Mouse (Mus musculus): ENCODE data around the gene Scgb1a1. TPM values are rescaled to one million over a fixed set of nuclear protein-coding genes. Genes with fewer than 3 reads are reported as not detected.

The Scgb1a1 gene
- polyA plus RNA-seq, 1 experiment from 2014 or later = not detected

DNA sequence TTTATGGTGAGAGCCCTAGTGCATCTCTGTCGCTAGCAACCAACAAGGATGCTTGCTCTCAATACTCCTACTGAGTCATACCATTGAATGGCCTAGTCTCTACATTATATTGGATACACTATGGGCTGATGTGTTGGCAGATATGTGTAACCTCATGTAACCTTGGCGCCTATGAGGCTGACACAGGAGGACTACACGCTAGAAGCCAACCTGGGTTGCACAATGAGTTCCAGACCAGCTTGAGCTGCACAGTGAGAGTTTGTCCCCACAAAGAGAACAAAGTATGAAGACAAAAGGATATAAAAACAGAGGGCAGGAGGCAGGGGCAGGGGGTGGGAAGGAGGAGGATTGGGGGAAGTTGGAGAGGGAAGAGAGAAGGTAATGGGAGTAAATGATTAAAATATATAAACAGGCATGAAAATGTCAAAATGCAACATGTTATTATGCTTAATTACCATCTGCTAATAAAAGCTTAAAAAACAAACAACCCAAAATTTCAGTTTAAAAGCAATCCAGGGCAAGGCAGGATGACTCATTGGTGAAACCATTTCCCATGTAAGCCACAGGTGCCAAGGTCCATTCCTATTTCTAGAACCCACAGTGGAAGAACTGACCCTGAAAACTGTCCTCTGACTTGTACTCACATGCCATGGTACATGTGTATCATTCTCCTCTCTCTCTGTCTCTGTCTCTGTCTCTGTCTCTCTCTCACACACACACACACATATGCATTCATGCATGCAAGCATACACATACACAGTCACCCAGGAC lies 32.1 kb upstream of the Scgb1a1 start:
- Histone ChIP-seq H3K4me3 (ENCODE audit: low read depth, low read length) (no peak overlapping the region), H3K27ac (ENCODE audit: low read length) (no peak overlapping the region), H3K4me2 (ENCODE audit: low read length) (no peak overlapping the region), H3K27me3 (ENCODE audit: control insufficient read depth, insufficient read depth, low read depth, low read length) (no peaks in the 10 kb centered on the region), H3K9ac (ENCODE audit: low read depth, low read length) (no peak overlapping the region), H3K9me3 (replicated peaks; ENCODE audit: control insufficient read depth, low read length, poor library complexity, severe bottlenecking) (no peaks in the 10 kb centered on the region), H3K36me3 (ENCODE audit: control insufficient read depth, insufficient read depth, low read length) (no peaks in the 10 kb centered on the region), H3K4me1 (ENCODE audit: control insufficient read depth, insufficient read depth, low read length) (no peaks in the 10 kb centered on the region)
- no peak for ATAC-seq
- WGBS = 88% methylated on average over 3 of the region's 3 CpGs

DNA sequence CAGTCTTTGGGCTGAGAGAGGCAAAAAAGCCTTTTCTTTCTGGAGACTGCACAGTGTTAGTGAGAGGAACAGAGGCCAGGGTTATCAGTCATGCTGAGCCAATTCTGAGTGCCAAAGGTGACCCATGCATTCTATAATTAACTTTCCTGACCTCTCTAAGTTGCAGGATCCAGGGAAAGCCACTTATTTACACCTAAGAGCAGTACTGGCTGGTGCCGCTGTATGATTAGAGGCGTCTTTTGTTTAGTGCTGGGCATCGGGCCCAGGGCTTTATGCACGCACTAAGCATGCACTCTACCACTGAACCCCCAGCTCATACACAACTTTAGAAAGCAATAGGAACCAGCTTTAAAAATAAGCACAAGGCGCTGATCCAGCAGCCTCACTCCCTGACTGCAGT lies 29.5 kb upstream of the Scgb1a1 start:
- Histone ChIP-seq H3K4me2 (ENCODE audit: low read length) (no peak overlapping the region), H3K9ac (ENCODE audit: low read depth, low read length) (no peak overlapping the region), H3K4me3 (ENCODE audit: low read depth, low read length) (no peak overlapping the region), H3K27ac (ENCODE audit: low read length) (no peak overlapping the region), H3K9me3 (replicated peaks; ENCODE audit: control insufficient read depth, low read length, poor library complexity, severe bottlenecking) (no peaks in the 10 kb centered on the region), H3K4me1 (ENCODE audit: control insufficient read depth, insufficient read depth, low read length) (no peaks in the 10 kb centered on the region), H3K36me3 (ENCODE audit: control insufficient read depth, insufficient read depth, low read length) (0 out of 2 replicates have a peak, but pooled peaks cover 7% of the 10 kb centered on the region), H3K27me3 (ENCODE audit: control insufficient read depth, insufficient read depth, low read depth, low read length) (no peaks in the 10 kb centered on the region)
- ATAC-seq = no peak
- 68% methylated on average over 5 of the region's 5 CpGs for WGBS

DNA sequence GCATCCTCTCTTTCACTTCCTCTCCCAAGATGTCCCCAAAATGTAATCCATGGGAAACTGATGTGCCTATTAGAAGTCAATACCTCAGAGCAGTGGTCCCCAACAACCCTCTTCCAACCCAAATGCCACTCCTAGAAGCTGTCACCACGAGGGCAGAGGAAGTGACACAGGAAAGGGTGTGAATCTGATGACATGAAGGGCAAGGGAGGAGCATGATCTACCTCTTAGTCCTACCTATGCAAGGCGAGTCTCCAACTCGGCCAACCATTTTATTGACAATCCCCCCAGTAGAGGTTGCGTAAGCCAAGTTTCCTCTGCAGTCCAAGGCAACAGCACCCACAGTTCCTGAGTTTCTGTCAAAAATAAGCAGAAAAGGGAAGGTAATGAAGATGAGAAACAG lies 28.5 kb upstream of the Scgb1a1 start:
- Histone ChIP-seq H3K4me2 (ENCODE audit: low read length) (no peak overlapping the region), H3K9ac (ENCODE audit: low read depth, low read length) (no peak overlapping the region), H3K9me3 (replicated peaks; ENCODE audit: control insufficient read depth, low read length, poor library complexity, severe bottlenecking) (no peaks in the 10 kb centered on the region), H3K4me3 (ENCODE audit: low read depth, low read length) (no peak overlapping the region), H3K4me1 (ENCODE audit: control insufficient read depth, insufficient read depth, low read length) (no peaks in the 10 kb centered on the region), H3K36me3 (ENCODE audit: control insufficient read depth, insufficient read depth, low read length) (0 out of 2 replicates have a peak, but pooled peaks cover 10% of the 10 kb centered on the region), H3K27ac (ENCODE audit: low read length) (no peak overlapping the region), H3K27me3 (ENCODE audit: control insufficient read depth, insufficient read depth, low read depth, low read length) (no peaks in the 10 kb centered on the region)
- no peak for ATAC-seq
- WGBS = 94% methylated on average over 4 of the region's 4 CpGs

DNA sequence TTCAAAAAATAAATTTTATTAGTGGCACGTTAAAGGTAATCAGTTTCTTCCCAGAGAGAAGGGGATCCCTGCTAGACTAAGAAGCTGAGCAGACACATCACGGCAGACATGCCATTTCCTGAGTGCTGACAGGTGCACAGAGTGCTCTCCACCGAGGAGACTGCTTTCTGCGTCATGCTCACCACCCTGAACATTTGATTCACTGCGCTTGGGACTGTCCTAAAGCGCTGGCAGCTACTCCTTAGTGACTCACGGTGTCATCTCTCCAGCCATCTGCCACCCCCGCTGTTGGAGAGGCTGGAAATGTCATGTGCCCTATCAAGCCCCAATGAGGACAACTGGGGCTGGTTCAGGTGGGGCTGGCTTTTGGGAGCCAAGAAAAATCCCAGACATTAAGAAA lies 24.3 kb upstream of the Scgb1a1 start:
- no peaks in the 10 kb centered on the region for H3K4me1 ChIP-seq (ENCODE audit: control insufficient read depth, insufficient read depth, low read length)
- no peak overlapping the region for H3K9ac ChIP-seq (ENCODE audit: low read depth, low read length)
- 81% methylated on average over 8 of the region's 8 CpGs for WGBS

DNA sequence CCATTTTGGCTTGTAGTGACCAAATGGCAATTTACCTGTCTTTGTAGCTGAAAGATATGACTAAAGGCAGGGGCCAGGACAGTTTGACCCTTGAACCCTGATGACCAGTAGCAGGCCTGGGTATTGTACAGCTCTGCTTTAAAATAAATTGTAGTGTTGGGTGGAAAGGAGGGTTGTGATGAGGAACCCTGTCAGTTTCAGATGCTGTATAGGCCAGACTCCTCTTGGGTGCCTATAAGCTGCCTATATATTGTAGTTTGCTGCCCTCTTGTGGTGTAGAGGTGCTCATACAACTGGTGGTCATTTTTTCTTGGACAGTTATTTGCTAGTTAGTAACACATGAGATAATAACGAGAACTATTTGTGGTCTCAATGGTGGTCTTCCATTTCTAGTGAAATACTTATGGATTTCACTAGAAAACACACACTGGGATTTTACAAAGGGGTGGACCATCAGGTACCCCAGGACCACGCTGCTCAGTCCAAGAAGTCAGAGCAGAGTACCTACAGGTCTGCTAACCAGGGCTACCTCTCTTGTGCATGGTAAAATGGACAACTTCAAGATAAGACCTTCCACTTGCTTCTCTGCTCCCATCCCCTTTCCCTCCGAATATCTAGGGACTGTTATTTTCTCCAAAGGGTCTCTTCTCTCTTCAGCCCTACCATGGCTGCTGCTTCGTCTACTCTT lies 22.6 kb upstream of the Scgb1a1 start:
- no peak overlapping the region for H3K4me2 ChIP-seq (ENCODE audit: low read length)
- H3K9ac ChIP-seq (ENCODE audit: low read depth, low read length) = no peak overlapping the region
- no peak overlapping the region for H3K4me3 ChIP-seq (ENCODE audit: low read depth, low read length)
- no peak overlapping the region for H3K27ac ChIP-seq (ENCODE audit: low read length)
- H3K36me3 ChIP-seq (ENCODE audit: control insufficient read depth, insufficient read depth, low read length) = 0 out of 2 replicates have a peak, but pooled peaks cover 10% of the 10 kb centered on the region
- no peaks in the 10 kb centered on the region for H3K4me1 ChIP-seq (ENCODE audit: control insufficient read depth, insufficient read depth, low read length)
- H3K27me3 ChIP-seq (ENCODE audit: control insufficient read depth, insufficient read depth, low read depth, low read length) = no peaks in the 10 kb centered on the region
- 51% methylated on average over 4 of the region's 4 CpGs for WGBS
- peak; percentile 93 for ATAC-seq
- no peaks in the 10 kb centered on the region for H3K9me3 ChIP-seq (replicated peaks; ENCODE audit: control insufficient read depth, low read length, poor library complexity, severe bottlenecking)

More for the DNA sequence above, 24.3 kb upstream of the Scgb1a1 start:
- Histone ChIP-seq H3K27me3 (ENCODE audit: control insufficient read depth, insufficient read depth, low read depth, low read length) (no peaks in the 10 kb centered on the region), H3K27ac (ENCODE audit: low read length) (no peak overlapping the region), H3K4me2 (ENCODE audit: low read length) (no peak overlapping the region), H3K4me3 (ENCODE audit: low read depth, low read length) (no peak overlapping the region), H3K36me3 (ENCODE audit: control insufficient read depth, insufficient read depth, low read length) (0 out of 2 replicates have a peak, but pooled peaks cover 10% of the 10 kb centered on the region), H3K9me3 (replicated peaks; ENCODE audit: control insufficient read depth, low read length, poor library complexity, severe bottlenecking) (no peaks in the 10 kb centered on the region)
- ATAC-seq = no peak

DNA sequence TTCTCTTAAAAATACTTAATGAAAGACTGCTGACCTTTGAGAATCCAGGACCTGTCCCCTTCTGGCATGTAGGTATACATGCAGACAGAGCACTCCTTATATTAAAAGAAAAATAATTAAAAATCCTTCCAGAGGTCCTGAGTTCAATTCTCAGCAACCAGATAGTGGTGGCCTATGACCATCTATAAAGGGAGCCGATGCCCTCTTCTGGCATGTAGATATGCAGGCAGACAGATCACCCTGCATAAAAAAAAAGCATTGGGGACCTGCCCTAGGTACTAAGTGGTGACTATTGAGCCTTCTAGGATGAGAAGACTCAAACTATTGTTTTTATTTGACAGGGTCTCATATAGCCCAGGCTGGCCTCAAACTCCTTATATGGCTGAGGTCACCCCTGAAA lies 20.8 kb upstream of the Scgb1a1 start:
- H3K4me1 ChIP-seq (ENCODE audit: control insufficient read depth, insufficient read depth, low read length) = no peaks in the 10 kb centered on the region
- ATAC-seq = no peak
- WGBS = 87% methylated on average over 1 of the region's 1 CpGs
- no peak overlapping the region for H3K4me3 ChIP-seq (ENCODE audit: low read depth, low read length)
- no peak overlapping the region for H3K4me2 ChIP-seq (ENCODE audit: low read length)
- no peak overlapping the region for H3K27ac ChIP-seq (ENCODE audit: low read length)
- no peaks in the 10 kb centered on the region for H3K9me3 ChIP-seq (replicated peaks; ENCODE audit: control insufficient read depth, low read length, poor library complexity, severe bottlenecking)
- 0 out of 2 replicates have a peak, but pooled peaks cover 6% of the 10 kb centered on the region for H3K36me3 ChIP-seq (ENCODE audit: control insufficient read depth, insufficient read depth, low read length)
- no peaks in the 10 kb centered on the region for H3K27me3 ChIP-seq (ENCODE audit: control insufficient read depth, insufficient read depth, low read depth, low read length)
- no peak overlapping the region for H3K9ac ChIP-seq (ENCODE audit: low read depth, low read length)

DNA sequence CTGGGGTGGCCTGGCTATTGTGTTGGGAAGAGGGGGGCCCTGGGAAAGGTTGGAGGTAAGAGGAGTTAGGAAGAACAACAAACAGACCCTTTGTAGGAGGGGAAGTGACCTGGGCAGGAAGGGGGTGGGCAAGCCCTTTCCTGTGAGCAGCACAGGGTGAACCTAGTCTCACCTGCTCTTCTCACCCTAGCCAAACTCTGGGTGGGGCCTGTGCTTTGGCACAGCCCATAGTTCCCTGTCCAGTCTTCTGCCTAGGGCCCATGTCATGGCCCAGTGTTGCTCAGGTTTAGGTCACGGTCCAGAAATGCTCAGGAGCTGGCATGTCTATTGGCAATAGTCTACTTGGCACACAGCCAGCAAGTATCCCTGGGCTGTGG lies 19.6 kb upstream of the Scgb1a1 start:
- Histone ChIP-seq H3K9ac (ENCODE audit: low read depth, low read length) (no peak overlapping the region), H3K4me2 (ENCODE audit: low read length) (no peak overlapping the region), H3K4me3 (ENCODE audit: low read depth, low read length) (no peak overlapping the region), H3K27ac (ENCODE audit: low read length) (no peak overlapping the region), H3K4me1 (ENCODE audit: control insufficient read depth, insufficient read depth, low read length) (no peaks in the 10 kb centered on the region), H3K9me3 (replicated peaks; ENCODE audit: control insufficient read depth, low read length, poor library complexity, severe bottlenecking) (no peaks in the 10 kb centered on the region), H3K27me3 (ENCODE audit: control insufficient read depth, insufficient read depth, low read depth, low read length) (no peaks in the 10 kb centered on the region), H3K36me3 (ENCODE audit: control insufficient read depth, insufficient read depth, low read length) (0 out of 2 replicates have a peak, but pooled peaks cover 3% of the 10 kb centered on the region)
- no peak for ATAC-seq
- 69% methylated on average over 1 of the region's 1 CpGs for WGBS

DNA sequence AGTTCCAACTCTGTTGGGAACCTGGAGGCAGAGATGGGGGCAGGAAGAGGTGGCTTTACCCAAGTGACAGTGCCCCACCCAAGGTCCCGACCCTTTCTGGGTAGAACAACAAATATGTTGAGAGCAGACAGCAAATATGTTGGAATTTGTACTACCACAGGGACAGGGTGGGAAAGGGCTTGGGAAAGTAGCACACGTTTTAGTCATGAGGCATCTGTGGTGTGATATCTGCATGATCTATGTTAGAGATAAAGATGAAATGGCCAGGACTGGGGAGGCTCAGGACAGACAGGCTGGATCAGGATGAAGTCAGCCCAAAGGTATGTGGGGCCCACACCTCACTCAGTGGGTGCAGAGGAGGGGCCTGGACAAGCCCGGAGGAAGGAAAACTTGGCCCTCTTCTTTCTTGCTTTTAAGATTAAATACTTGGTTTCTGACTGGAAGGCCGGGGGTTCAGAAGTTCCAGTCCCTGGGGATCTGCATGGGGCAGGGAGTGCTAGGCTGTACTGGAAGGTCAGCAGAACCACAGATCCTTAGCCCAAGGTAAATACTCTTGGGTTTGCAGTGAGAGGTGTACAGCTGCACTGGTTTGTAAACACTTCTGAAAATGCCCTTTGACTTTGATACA lies 19.1 kb upstream of the Scgb1a1 start:
- no peak overlapping the region for H3K4me3 ChIP-seq (ENCODE audit: low read depth, low read length)
- H3K27me3 ChIP-seq (ENCODE audit: control insufficient read depth, insufficient read depth, low read depth, low read length) = no peaks in the 10 kb centered on the region
- H3K4me1 ChIP-seq (ENCODE audit: control insufficient read depth, insufficient read depth, low read length) = no peaks in the 10 kb centered on the region
- H3K9me3 ChIP-seq (replicated peaks; ENCODE audit: control insufficient read depth, low read length, poor library complexity, severe bottlenecking) = no peaks in the 10 kb centered on the region
- ATAC-seq = no peak
- no peak overlapping the region for H3K9ac ChIP-seq (ENCODE audit: low read depth, low read length)
- no peak overlapping the region for H3K4me2 ChIP-seq (ENCODE audit: low read length)
- no peak overlapping the region for H3K27ac ChIP-seq (ENCODE audit: low read length)
- WGBS = 65% methylated on average over 4 of the region's 4 CpGs
- no peaks in the 10 kb centered on the region for H3K36me3 ChIP-seq (ENCODE audit: control insufficient read depth, insufficient read depth, low read length)

DNA sequence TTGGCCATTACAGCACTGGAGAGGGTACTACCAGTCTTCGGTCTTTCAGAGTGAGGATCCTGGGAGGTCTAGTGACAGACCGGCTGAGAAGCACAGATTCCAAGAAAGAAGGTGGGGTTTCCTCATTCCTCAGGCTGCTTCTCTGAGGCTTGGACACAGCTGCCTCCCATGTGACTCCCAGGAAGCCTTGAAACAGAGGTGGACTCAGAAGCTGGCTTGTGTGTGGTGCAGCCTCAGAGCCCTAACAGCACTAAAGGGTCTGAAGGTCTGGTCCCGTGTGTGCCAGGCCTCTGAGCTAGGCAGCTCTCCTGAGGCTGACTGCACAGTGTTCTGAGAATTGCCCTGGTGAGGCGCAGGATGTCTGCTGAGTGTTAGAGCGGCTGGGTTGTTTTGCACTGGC lies 18.3 kb upstream of the Scgb1a1 start:
- H3K9me3 ChIP-seq (replicated peaks; ENCODE audit: control insufficient read depth, low read length, poor library complexity, severe bottlenecking) = no peaks in the 10 kb centered on the region
- no peak overlapping the region for H3K9ac ChIP-seq (ENCODE audit: low read depth, low read length)
- H3K36me3 ChIP-seq (ENCODE audit: control insufficient read depth, insufficient read depth, low read length) = no peaks in the 10 kb centered on the region
- WGBS = 71% methylated on average over 5 of the region's 5 CpGs
- no peak for ATAC-seq
- no peak overlapping the region for H3K27ac ChIP-seq (ENCODE audit: low read length)
- H3K27me3 ChIP-seq (ENCODE audit: control insufficient read depth, insufficient read depth, low read depth, low read length) = no peaks in the 10 kb centered on the region
- no peaks in the 10 kb centered on the region for H3K4me1 ChIP-seq (ENCODE audit: control insufficient read depth, insufficient read depth, low read length)
- no peak overlapping the region for H3K4me3 ChIP-seq (ENCODE audit: low read depth, low read length)
- H3K4me2 ChIP-seq (ENCODE audit: low read length) = no peak overlapping the region

Measured in midbrain, embryonic 16.5 days (tissue).